Comparison of ENCODE assay signal across 7 mouse cellular contexts in the genomic region with DNA sequence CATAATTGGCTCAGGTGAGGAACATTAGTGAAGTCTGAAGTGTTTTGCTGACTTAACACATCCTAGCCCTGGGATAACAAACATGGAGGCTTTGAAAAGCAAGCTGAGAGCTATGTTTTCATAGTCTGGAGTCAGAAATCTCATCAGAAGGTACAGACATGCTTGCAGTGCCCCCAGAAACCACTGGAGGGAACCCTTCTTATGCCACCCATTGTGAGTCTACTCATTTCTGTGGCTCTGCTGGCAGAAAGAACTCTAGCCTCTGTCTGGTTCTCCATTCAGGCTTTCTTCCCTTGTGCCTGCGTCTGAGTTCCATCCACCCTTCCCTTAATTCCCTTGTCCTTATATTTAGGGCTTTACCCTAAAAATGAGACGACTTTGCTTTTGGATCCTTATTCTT. TPM values are rescaled to one million over a fixed set of nuclear protein-coding genes. Genes with fewer than 3 reads are reported as not detected.
A peak's percentile ranks its signal among the peaks of the same experiment; 100 is the strongest.
DNase-seq lines count a peak whose midpoint lies in the region; ATAC-seq lines count a peak whose summit lies in the region.

No protein-coding gene starts in this region.

- peak; percentile 25 for DNase-seq in MEL-GATA-1-ER (ENCODE audit: extremely low read depth, low read depth)
- peak; percentile 67 for DNase-seq in adrenal gland, postnatal 14 days
- peak; percentile 84 for DNase-seq in embryonic facial prominence, embryonic 11.5 days (ENCODE audit: low spot score)
- peak; percentile 64 to 69 for DNase-seq in layer of hippocampus, postnatal 36 days

- H3K9me3 ChIP-seq in embryonic facial prominence, embryonic 11.5 days (replicated peaks; ENCODE audit: control insufficient read depth, low read length): no peaks in the 10 kb centered on the region
- H3K9me3 ChIP-seq in hindbrain, embryonic 12.5 days (replicated peaks): no peaks in the 10 kb centered on the region
- no peaks in the 10 kb centered on the region for H3K9me3 ChIP-seq in stomach, embryonic 15.5 days

- H3K27ac ChIP-seq in embryonic facial prominence, embryonic 11.5 days (replicated peaks; ENCODE audit: low read depth, low read length): no peak overlapping the region
- no peak overlapping the region for H3K27ac ChIP-seq in hindbrain, embryonic 12.5 days
- no peak overlapping the region for H3K27ac ChIP-seq in stomach, embryonic 15.5 days

- ATAC-seq in embryonic facial prominence, embryonic 11.5 days (replicated peaks; ENCODE audit: insufficient number of reproducible peaks, low FRiP score, low TSS enrichment, low read depth): peak; percentile 62; the same call in 1 of the 2 replicates
- 0 out of 2 replicates have a peak, but pooled peaks have one; percentile 63 for ATAC-seq in hindbrain, embryonic 12.5 days (ENCODE audit: low FRiP score)
- ATAC-seq in megakaryocyte-erythroid progenitor cell, adult 5-6 weeks (replicated peaks; ENCODE audit: low FRiP score, low TSS enrichment, poor library complexity, severe bottlenecking): peak; percentile 92
- ATAC-seq in stomach, embryonic 15.5 days (ENCODE audit: insufficient read depth, low FRiP score, low read depth): peak; percentile 50; the same call in 1 of the 2 replicates

- H3K27me3 ChIP-seq in embryonic facial prominence, embryonic 11.5 days (ENCODE audit: control insufficient read depth, insufficient read depth, low read length): no peaks in the 10 kb centered on the region
- H3K27me3 ChIP-seq in hindbrain, embryonic 12.5 days: no peaks in the 10 kb centered on the region
- no peaks in the 10 kb centered on the region for H3K27me3 ChIP-seq in stomach, embryonic 15.5 days (replicated peaks)

- H3K4me2 ChIP-seq in embryonic facial prominence, embryonic 11.5 days (ENCODE audit: low read depth, low read length): no peak overlapping the region
- H3K4me2 ChIP-seq in hindbrain, embryonic 12.5 days (replicated peaks): no peak overlapping the region
- H3K4me2 ChIP-seq in stomach, embryonic 15.5 days: no peak overlapping the region

- no peaks in the 10 kb centered on the region for H3K36me3 ChIP-seq in embryonic facial prominence, embryonic 11.5 days (replicated peaks; ENCODE audit: control insufficient read depth, insufficient read depth, low read depth, low read length)
- no peaks in the 10 kb centered on the region for H3K36me3 ChIP-seq in hindbrain, embryonic 12.5 days
- no peaks in the 10 kb centered on the region for H3K36me3 ChIP-seq in stomach, embryonic 15.5 days

- H3K4me1 ChIP-seq in embryonic facial prominence, embryonic 11.5 days (ENCODE audit: control insufficient read depth, insufficient read depth, low read length): no peaks in the 10 kb centered on the region
- no peaks in the 10 kb centered on the region for H3K4me1 ChIP-seq in hindbrain, embryonic 12.5 days
- no peaks in the 10 kb centered on the region for H3K4me1 ChIP-seq in stomach, embryonic 15.5 days

- H3K4me3 ChIP-seq in embryonic facial prominence, embryonic 11.5 days (ENCODE audit: low read depth, low read length): no peak overlapping the region
- no peak overlapping the region for H3K4me3 ChIP-seq in hindbrain, embryonic 12.5 days
- H3K4me3 ChIP-seq in stomach, embryonic 15.5 days (replicated peaks): no peak overlapping the region

- H3K9ac ChIP-seq in embryonic facial prominence, embryonic 11.5 days (replicated peaks; ENCODE audit: low read length): no peak overlapping the region
- no peak overlapping the region for H3K9ac ChIP-seq in hindbrain, embryonic 12.5 days
- no peak overlapping the region for H3K9ac ChIP-seq in stomach, embryonic 15.5 days

- 37% methylated on average over 2 of the region's 2 CpGs for WGBS in embryonic facial prominence, embryonic 11.5 days
- 38% methylated on average over 2 of the region's 2 CpGs for WGBS in hindbrain, embryonic 12.5 days
- 38% methylated on average over 2 of the region's 2 CpGs for WGBS in stomach, embryonic 15.5 days

RNA-seq across cellular contexts. Expression of gene Npffr2, which starts 16.2 kb away (rescaled TPM):
- not detected in 2 replicates for total RNA-seq in adrenal gland, postnatal 14 days (2021)
- 0.83 and 1.3 TPM in 2 replicates for polyA plus RNA-seq in embryonic facial prominence, embryonic 11.5 days (2014; fragmentation: Nextera tagmentation; extraction: Ambion mirVana)
- 0.14 TPM in 1 of 2 replicates, not detected in the other for polyA plus RNA-seq in hindbrain, embryonic 12.5 days (2016; fragmentation: Nextera tagmentation; extraction: Ambion mirVana)
- total RNA-seq in layer of hippocampus, postnatal 36 days (2021): not detected
- not detected in 2 replicates for total RNA-seq in megakaryocyte-erythroid progenitor cell, adult 5-6 weeks (2014; fragmentation: Nextera tagmentation)
- not detected in 2 replicates for total RNA-seq in megakaryocyte-erythroid progenitor cell, adult 5-6 weeks (2017)
- not detected in 2 replicates for polyA plus RNA-seq in stomach, embryonic 15.5 days (2015; fragmentation: Nextera tagmentation; extraction: Ambion mirVana)

Comparison
In these comparisons a context has a peak if more than half of its experiments do, and no peak if none do; other contexts are left out.
1. DNase-seq: peak in every context shown above with its lines; median percentile 84 in embryonic facial prominence, embryonic 11.5 days; 67 in adrenal gland, postnatal 14 days; 66 in layer of hippocampus, postnatal 36 days; 25 in MEL-GATA-1-ER.